Mouse (Mus musculus): ENCODE data around the gene Slc8b1.

The Slc8b1 gene

GRCm38 (mm10) chr5:120510982-120511642 is at the start of gene Slc8b1:
Slc8b1 (plus strand) TSS chr5:120511168.
- no peak for DNase-seq (ENCODE audit: low read depth, low spot score)

- DNase-seq (ENCODE audit: low read depth, low spot score), result no peak
These were observed 49.1 kb upstream of the Slc8b1 start for GRCm38 (mm10) chr5:120461902-120462301.

GRCm38 (mm10) chr5:120464321-120464720 is 46.6 kb upstream of the Slc8b1 start:
- DNase-seq (ENCODE audit: low read depth, low spot score), result no peak

DNA sequence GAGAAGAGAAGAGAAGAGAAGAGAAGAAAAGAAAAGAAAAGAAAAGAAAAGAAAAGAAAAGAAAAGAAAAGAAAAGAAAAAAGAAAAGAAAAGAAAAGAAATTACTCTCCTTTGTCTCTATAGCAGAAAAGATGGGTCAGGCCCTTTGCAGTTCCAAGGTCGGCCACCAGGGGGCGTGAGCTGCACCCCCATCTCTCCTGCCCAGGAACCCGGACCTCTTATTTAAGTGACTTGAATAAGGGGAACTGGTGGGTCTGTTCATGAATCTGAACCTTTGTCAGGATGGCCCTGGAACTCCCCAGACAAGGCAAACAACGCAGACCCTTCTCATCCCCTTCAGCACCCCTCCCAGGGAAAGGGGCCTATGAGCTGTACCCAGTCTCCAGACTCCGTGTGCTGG is 45.9 kb upstream of the Slc8b1 start:
- DNase-seq (ENCODE audit: low read depth, low spot score), result no peak

DNA sequence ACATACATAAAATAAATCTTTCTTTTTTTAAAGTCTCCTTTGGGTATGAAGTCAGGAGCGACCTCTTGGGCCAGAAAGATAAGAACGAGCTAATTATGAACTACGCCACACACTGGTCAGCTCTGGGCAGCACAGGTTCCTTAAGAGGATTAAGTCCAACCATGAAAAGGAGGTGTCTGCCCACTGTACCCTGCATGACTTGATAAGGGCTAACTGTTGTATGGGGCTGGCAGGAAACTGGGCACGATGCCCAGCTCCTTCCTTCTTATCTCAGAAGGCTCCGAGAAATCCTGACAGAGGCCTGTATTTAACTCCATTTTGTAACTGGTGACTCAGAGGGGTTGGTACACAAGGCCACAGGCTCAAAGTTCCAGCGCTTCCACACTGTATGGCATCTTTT is 45.1 kb upstream of the Slc8b1 start:
- DNase-seq (ENCODE audit: low read depth, low spot score), result no peak

GRCm38 (mm10) chr5:120467026-120467425 is 43.9 kb upstream of the Slc8b1 start:
- DNase-seq (ENCODE audit: low read depth, low spot score), result no peak

GRCm38 (mm10) chr5:120468336-120468735 is 42.6 kb upstream of the Slc8b1 start:
- no peak for DNase-seq (ENCODE audit: low read depth, low spot score)

DNA sequence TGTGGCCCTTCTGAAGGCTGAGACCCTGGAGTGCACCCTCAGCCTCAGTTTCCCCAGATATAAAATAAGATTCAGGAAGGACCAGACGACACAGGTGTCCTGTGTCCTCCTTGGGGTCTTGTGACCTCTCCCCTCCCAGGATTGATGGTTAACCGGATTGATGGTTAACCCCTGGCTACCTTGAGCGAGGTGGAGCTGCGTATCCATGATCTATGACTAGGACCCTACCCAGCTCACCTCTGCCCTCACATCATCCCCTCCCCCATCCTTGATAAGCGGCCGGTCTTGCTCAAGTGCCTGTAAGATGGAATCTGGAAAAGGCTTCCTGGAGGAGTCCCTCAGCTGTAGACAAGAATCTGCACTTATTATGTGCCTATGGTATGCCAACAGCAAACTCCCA is 42.1 kb upstream of the Slc8b1 start:
- DNase-seq (ENCODE audit: low read depth, low spot score), result no peak

DNA sequence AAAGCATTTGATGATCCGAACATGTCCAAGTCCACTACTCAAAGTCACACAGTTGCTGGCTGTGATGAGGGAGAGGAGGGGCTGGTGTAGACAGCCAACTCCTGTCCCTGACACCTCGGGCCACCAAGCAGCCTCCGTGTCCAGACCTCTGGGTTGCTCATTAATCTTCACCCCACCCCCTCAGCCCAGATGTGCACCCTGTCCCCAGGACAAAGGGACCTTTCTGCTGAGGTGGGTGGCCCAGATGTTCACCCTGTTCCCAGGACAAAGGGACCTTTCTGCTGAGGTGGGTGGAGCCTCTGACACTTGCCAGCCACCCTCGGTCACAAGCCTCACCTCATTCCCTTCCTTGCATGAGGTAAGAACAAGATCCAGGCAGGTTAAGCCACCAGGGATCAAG is 39.4 kb upstream of the Slc8b1 start:
- no peak for DNase-seq (ENCODE audit: low read depth, low spot score)

DNA sequence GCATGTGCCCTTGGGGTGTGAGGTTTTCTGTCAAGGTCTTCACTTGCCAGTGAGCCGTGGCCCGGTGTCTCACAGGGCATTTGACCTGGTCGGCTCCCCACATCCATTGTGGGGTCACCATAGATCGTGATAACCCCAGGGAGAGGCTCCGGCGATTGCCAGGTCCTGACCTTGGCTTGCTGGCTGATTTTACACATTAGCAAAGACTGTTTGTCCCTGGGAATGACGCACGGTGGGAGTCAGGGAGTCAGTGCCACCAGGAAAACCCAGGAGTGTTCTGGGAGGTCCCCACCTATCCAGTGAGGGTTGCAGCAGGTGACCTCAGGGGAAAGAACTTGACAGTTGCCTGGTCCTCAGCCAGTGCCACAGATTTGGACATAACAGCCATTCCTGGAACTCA is 38.2 kb upstream of the Slc8b1 start, which contains the start of gene Sdsl:
Gene Sdsl, minus strand, starts transcription at position 41 of the 400 bp plus-strand sequence.
- no peak for DNase-seq (ENCODE audit: low read depth, low spot score)

DNA sequence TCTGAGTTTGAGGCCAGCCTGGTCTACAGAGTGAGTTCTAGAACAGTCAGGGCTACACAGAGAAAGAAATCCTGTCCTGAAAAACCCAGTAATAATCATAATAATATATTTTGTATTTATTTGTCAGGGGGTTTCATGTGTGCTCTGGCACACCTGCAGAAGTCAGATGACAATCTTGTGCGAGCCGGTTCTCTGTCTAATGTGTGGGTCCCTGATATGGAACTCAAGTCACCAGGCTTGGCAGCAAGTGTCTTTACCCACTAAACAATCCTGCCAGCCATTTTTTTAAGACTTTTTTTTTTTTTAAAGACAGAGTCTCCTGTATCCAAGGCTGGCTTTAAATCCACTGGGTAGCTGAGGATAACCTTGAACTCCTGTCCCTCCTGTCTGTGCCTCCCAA is 37.6 kb upstream of the Slc8b1 start:
- DNase-seq (ENCODE audit: low read depth, low spot score), result no peak

- no peak for DNase-seq (ENCODE audit: low read depth, low spot score)
These were observed 35.1 kb upstream of the Slc8b1 start for GRCm38 (mm10) chr5:120475861-120476260.

DNA sequence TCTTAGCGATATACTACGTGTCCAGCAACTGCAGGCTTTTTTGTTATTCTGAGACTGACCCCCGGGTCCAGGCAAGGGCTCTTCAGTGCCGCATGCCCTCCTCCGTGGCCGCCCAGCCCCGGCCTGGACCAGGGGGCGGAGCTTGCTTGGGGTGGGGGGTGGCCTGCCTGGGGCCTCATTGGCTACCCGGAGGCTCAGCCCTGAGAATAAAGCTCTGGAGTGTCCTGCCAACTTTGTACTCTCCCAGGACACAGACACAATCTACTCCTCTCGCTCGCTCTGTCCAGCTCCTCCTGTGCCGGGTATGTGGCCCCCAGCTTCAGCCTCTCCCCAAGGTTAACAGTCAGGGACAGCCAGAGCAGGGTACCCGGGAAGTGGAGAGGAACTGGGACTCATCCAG is 34.7 kb upstream of the Slc8b1 start, which contains the start of gene Sds:
Gene Sds, plus strand, starts transcription at position 231 of the 400 bp plus-strand sequence.
- DNase-seq (ENCODE audit: low read depth, low spot score), result no peak

DNA sequence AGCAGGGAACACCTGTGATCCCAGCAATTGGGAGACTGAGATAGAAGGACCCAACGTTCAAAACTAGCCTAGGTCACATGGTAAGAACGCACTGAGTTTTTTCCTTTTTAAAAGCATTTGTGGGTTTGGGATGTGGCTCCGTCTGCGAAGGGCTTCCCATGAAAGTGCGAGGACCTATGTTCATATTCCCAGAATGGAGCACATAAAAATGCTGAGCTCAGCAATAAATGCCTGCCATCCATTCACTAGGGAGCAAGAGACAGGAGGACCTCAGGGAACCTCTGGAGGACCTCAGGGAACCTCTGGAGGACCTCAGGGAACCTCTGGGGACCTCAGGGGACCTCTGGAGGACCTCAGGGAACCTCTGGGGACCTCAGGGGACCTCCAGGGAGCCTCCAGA is 33.0 kb upstream of the Slc8b1 start:
- DNase-seq (ENCODE audit: low read depth, low spot score), result no peak

DNA sequence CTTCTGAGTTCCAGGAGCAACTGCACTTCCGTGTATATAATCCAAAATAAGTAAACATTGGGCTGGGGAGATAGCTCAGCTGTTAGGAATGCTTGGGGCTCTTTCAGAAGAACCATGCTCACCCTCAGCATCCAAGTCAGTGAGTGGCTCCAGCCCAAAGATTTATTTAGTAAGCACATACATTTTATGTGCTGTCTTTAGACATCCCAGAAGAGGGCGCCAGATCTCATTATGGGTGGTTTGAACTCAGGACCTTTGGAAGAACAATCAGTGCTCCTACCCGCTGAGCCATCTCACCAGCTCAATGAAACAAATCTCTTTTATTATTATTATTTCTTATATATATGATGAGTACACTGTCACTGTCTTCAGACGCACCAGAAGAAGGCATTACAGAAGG is 31.4 kb upstream of the Slc8b1 start:
- DNase-seq (ENCODE audit: low read depth, low spot score), result no peak

DNA sequence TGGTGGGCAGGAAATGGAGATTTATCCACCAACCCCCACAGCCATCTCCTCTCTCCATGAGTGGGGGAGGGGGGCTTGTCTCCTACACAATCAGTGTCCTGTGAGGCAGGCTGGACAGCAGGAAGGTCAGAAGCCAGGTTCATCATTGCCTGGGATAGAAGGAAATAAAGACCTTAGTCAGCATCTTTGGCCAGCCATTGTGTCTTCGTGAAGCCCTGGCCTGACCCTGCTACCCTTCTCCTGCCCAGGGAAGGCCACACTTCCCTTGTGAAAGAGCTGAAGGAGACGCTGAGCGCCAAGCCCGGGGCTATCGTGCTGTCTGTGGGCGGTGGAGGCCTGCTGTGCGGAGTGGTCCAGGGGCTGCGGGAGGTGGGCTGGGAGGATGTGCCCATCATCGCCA is 29.8 kb upstream of the Slc8b1 start:
- no peak for DNase-seq (ENCODE audit: low read depth, low spot score)

DNA sequence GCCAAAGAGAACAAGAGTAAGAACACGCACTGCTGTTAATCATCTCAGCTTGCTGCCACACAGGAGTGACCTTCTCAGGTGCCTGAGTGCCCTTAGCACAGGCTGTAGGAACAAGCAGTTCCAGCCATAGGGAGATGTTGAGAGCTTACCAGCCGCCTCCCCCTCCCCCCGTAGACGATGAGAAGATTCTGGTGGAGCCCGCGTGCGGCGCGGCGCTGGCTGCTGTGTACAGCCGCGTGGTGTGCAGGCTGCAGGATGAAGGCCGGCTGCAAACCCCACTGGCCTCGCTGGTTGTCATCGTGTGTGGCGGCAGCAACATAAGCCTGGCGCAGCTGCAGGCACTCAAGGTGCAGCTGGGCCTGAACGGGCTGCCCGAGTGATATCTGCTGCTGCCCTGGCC is 27.6 kb upstream of the Slc8b1 start:
- no peak for DNase-seq (ENCODE audit: low read depth, low spot score)

DNA sequence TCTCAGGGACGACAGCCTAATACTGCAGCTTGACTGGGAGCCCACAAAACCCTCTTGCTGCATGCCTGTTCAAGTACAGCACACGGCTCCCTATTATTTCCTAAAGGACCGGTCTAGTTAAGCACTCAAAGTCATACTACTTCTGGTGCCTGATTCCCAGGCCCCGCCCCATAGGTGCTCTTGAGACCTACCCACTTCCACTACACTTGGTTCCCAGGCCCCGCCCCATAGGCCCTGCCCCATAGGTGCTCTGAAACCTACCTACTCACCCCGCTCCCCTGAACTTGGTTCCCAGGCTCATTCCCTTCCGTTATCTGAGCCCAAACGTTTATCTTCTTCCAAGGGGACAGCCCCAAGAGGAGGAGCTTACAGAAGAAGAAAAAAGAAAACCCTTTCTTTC is 23.1 kb upstream of the Slc8b1 start:
- DNase-seq (ENCODE audit: low read depth, low spot score), result no peak

DNA sequence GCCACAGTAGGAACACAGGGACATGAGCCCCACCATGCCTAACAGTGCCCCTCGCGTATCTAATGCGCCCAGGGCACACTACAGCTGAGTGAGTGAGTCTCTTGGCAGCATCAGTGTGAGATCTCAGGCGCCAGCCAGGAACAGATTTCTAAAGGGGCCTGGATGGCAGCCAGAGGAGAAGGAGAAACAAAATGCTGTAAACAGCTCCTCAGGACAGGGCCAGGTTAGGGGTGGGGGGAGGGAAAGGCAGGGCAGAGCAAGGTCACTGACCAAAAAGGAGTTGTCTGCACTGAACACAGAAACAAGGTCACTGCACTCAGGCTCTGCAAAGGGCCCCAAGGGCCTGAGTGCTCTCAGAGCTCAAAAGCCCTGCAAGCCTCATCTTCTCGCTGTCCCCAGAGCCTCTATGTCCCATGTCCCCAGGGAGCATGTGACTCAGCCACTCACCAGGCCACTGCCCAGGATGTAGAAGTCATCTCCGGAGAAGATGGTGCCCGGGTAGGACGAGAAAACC is 20.2 kb upstream of the Slc8b1 start:
- no peak for DNase-seq (ENCODE audit: low read depth, low spot score)

GRCm38 (mm10) chr5:120492437-120492836 is 18.5 kb upstream of the Slc8b1 start:
- no peak for DNase-seq (ENCODE audit: low read depth, low spot score)

GRCm38 (mm10) chr5:120493440-120493839 is 17.5 kb upstream of the Slc8b1 start:
- DNase-seq (ENCODE audit: low read depth, low spot score), result no peak

DNA sequence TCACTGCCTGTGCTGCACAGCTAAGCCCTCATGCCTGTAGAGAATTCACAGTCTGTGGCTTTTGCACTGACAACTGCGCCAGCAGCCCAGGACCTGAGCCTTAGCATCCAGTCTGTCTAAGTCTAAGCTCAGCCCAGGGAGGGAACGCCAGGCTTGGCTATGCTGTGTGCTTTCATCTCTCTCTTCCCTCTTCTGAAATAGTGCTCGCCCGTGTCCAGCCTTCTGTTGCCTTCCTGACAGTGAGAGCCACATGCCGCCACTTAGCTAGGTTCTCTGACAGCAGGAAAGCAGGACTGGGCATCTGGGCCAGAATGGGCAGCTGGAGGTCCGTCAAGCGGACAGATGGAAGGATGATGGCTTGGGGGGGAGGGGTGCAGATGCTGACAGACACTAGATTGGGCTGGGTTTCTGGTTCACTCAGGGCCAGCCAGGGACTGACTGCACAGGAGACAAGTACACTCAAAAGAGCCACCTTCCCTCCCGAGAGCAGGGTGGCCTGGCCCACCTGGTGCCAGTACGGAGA is 17.0 kb upstream of the Slc8b1 start:
- no peak for DNase-seq (ENCODE audit: low read depth, low spot score)

DNA sequence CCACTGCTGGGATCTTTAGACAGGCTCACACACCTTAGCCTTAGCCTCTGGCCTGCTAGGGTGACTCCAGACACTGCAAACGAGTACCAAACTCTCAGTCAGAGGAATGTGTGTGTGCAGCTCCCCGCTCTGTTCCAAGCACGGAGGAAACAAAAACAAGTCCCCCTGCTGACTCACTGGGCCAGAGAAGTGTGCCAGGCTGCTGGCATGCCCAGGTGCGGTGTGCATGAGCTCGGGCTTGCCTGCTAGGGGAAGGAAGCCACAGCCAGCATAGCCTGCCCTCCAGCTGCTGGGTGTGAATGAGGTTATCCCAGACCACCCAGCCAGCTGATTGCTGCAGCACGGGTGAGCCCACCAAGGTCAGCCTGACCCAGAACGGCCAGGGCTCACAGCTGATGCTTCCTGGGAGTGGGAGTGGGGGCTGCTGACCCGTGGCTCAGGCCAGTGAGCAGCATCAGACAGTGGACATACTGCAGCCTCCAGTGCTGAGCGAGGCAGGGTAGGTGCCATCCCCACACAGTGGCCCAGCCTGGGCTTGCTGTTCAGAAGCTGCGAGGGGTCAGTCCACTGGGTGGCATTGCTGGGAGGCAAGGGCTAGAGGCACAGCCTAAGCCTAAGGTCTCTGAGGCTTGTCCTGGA is 15.8 kb upstream of the Slc8b1 start:
- DNase-seq (ENCODE audit: low read depth, low spot score), result no peak

All from brain, embryonic 18.5 days (tissue).